Mouse (Mus musculus) limb, embryonic 11.5 days (tissue): ENCODE measurements around the gene Abcb5. TPM values are rescaled to one million over a fixed set of nuclear protein-coding genes. Genes with fewer than 3 reads are reported as not detected.

ENCODE experiments used
- ATAC-seq: fragments of 200-750 bp; cut with Nextera tagmentation; 2 replicates; pipeline ENCODE4 v1.8.0; 2017; ENCODE audit warnings: low read depth; ENCODE audit not compliant: insufficient number of reproducible peaks, low FRiP score, low TSS enrichment
- DNase-seq: peaks from one replicate; pipeline ENCODE4 v3.0.0-alpha.2; 2015; ENCODE audit warnings: low spot score
- H3K27ac ChIP-seq: fragments of 300-500 bp; sonication (generic); replicated peaks from 2 replicates; pipeline ENCODE4 v1.5.1; 2014; ENCODE audit warnings: low read depth, mild to moderate bottlenecking, low read length
- H3K27me3 ChIP-seq: fragments of 300-500 bp; sonication (generic); 2 replicates; pipeline ENCODE4 v1.6.1; 2014; ENCODE audit warnings: mild to moderate bottlenecking, low read length, mixed read lengths; ENCODE audit not compliant: control insufficient read depth, insufficient read depth
- H3K36me3 ChIP-seq: fragments of 300-500 bp; sonication (generic); 2 replicates; pipeline ENCODE4 v1.6.1; 2014; ENCODE audit warnings: mild to moderate bottlenecking, low read length, moderate library complexity, mixed read lengths; ENCODE audit not compliant: control insufficient read depth, insufficient read depth
- H3K4me1 ChIP-seq: fragments of 300-500 bp; sonication (generic); 2 replicates; pipeline ENCODE4 v1.6.1; 2014; ENCODE audit warnings: low read length, mixed read lengths; ENCODE audit not compliant: control insufficient read depth, insufficient read depth
- H3K4me2 ChIP-seq: fragments of 300-500 bp; sonication (generic); 2 replicates; pipeline ENCODE4 v1.6.1; 2014; ENCODE audit warnings: low read depth, mild to moderate bottlenecking, moderate library complexity; ENCODE audit not compliant: severe bottlenecking
- H3K4me3 ChIP-seq: fragments of 300-500 bp; sonication (generic); 2 replicates; pipeline ENCODE4 v1.5.1; 2014; ENCODE audit warnings: low read depth, low read length
- H3K9ac ChIP-seq: fragments of 300-500 bp; sonication (generic); 2 replicates; pipeline ENCODE4 v1.6.1; 2014; ENCODE audit warnings: mild to moderate bottlenecking, low read length
- H3K9me3 ChIP-seq: fragments of 300-500 bp; sonication (generic); 2 replicates; pipeline ENCODE4 v1.6.1; 2016; ENCODE audit warnings: low read length; ENCODE audit not compliant: control insufficient read depth
- WGBS: fragments of 180-500 bp; shearing (Covaris S2); extraction: QIAGEN DNeasy Blood & Tissue Kit; methylation state at CpG from one replicate; pipeline ENCODE4 v1.1.7; 2014; 5-methylcytosine and 5-hydroxymethylcytosine counted together
- polyA plus RNA-seq: library from polyadenylated mRNA; unstranded; fragments of >200 nt; fragmentation: Nextera tagmentation; extraction: Ambion mirVana; gene quantifications from 2 replicates; pipeline ENCODE4 v1.2.1, GENCODE M21; 2014

Gene Abcb5
- polyA plus RNA-seq, 1 experiment from 2014 or later: not detected

- Histone ChIP-seq H3K9ac (no peak overlapping the region), H3K27me3 (peaks cover 63% of the 10 kb centered on the region), H3K4me1 (peaks cover 5% of the 10 kb centered on the region; the same call in 1 of the 2 replicates), H3K27ac (no peak overlapping the region), H3K4me2 (no peak overlapping the region), H3K36me3 (no peaks in the 10 kb centered on the region), H3K4me3 (no peak overlapping the region), H3K9me3 (no peaks in the 10 kb centered on the region)
- ATAC-seq (no peak), DNase-seq (peak; percentile 61)
- under 1% methylated on average over 15 of the region's 15 CpGs for WGBS
Observed at GRCm38 (mm10) chr12:118840301-118840700, 125.9 kb downstream of the Abcb5 start.

DNA sequence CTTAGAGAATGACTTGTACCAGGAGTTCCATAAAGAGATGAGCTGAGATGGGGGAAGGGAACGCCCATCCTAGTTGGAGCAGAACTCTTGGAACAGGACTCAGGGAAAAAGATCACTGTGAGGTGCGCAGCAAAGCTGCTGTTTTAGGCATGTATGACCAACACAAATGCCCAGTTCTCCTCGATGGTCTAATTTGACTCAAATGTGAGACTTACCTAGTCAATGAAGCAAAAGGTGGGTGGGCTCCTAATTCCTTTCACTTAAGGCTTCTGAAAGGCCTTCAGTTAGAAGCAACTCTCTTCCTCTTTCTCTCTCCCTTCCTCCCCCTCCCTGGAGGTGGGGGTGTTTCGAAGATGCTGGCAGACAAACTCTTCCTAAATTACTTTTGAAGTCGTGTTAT lies 126.8 kb downstream of the Abcb5 start:
- no peak for ATAC-seq
- H3K4me3 ChIP-seq: no peak overlapping the region
- H3K4me2 ChIP-seq: no peak overlapping the region
- peaks cover 5% of the 10 kb centered on the region; the same call in 1 of the 2 replicates for H3K4me1 ChIP-seq
- DNase-seq: no peak
- peaks cover 55% of the 10 kb centered on the region for H3K27me3 ChIP-seq
- no peaks in the 10 kb centered on the region for H3K36me3 ChIP-seq
- H3K27ac ChIP-seq: no peak overlapping the region
- 1% methylated on average over 5 of the region's 5 CpGs for WGBS
- H3K9me3 ChIP-seq: no peaks in the 10 kb centered on the region
- no peak overlapping the region for H3K9ac ChIP-seq

DNA sequence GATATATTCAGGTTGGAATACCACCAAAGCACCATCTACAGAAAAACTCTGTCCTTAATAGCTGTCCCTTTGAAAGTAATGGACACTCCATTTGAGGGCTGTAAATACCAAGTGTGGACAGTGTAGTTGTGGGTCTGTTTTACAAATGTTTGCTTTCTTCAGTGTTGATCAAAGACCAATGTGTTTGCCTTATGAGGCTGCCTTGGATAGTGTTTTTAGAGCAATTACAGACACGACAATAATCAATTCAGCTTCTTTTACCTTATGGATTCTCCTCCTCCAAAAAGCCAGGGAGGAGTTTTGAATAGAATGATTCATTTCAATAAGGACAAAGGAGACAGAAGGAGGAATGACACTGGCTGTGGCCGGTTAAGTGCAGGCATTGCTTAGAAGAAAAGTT lies 128.0 kb downstream of the Abcb5 start:
- no peak overlapping the region for H3K27ac ChIP-seq
- no peak overlapping the region for H3K4me2 ChIP-seq
- ATAC-seq (no peak), DNase-seq (no peak)
- WGBS: 3% methylated on average over 2 of the region's 2 CpGs
- H3K4me1 ChIP-seq: peaks cover 5% of the 10 kb centered on the region; the same call in 1 of the 2 replicates
- peaks cover 46% of the 10 kb centered on the region for H3K27me3 ChIP-seq
- no peaks in the 10 kb centered on the region for H3K36me3 ChIP-seq
- no peaks in the 10 kb centered on the region for H3K9me3 ChIP-seq
- no peak overlapping the region for H3K9ac ChIP-seq
- no peak overlapping the region for H3K4me3 ChIP-seq

- H3K27ac ChIP-seq: no peak overlapping the region
Observed at GRCm38 (mm10) chr12:118837361-118837760, 128.9 kb downstream of the Abcb5 start.

GRCm38 (mm10) chr12:118836411-118837341 lies 129.5 kb downstream of the Abcb5 start:
- peak overlapping the region; percentile 45 for H3K9ac ChIP-seq
- peaks cover 5% of the 10 kb centered on the region; the same call in 1 of the 2 replicates for H3K4me1 ChIP-seq
- peak; percentile 70 for DNase-seq

More at GRCm38 (mm10) chr12:118837361-118837760, 128.9 kb downstream of the Abcb5 start:
- 2% methylated on average over 11 of the region's 11 CpGs for WGBS
- Histone ChIP-seq H3K36me3 (no peaks in the 10 kb centered on the region), H3K4me2 (peak overlapping the region; percentile 96), H3K27me3 (peaks cover 39% of the 10 kb centered on the region), H3K9me3 (no peaks in the 10 kb centered on the region), H3K9ac (no peak overlapping the region), H3K4me1 (peaks cover 5% of the 10 kb centered on the region; the same call in 1 of the 2 replicates), H3K4me3 (peak overlapping the region; percentile 58)
- DNase-seq (no peak), ATAC-seq (no peak)

DNA sequence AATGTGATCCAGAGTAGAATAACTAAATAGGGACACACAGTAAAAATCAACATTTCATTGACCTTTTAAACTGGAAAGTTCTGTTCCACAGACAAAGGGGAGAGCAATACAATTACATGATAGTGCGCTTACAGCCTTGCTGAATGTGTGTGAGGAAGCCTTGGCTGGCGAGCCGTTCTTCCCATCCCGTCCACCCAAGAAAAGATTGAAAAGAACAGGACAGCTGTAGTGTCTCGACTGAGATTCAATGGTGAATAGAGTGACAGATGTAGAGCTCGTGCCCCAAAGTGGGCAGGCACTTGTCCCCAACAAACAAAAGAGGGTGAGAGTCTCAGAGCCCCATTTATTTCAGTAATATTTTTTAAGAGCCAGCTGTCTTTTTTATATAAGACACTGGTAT lies 136.3 kb downstream of the Abcb5 start:
- no peak overlapping the region for H3K27ac ChIP-seq
- no peak overlapping the region for H3K4me2 ChIP-seq
- WGBS: 88% methylated on average over 6 of the region's 6 CpGs
- no peak for ATAC-seq
- no peaks in the 10 kb centered on the region for H3K9me3 ChIP-seq
- H3K4me1 ChIP-seq: no peaks in the 10 kb centered on the region
- no peak overlapping the region for H3K9ac ChIP-seq
- no peak for DNase-seq
- H3K36me3 ChIP-seq: no peaks in the 10 kb centered on the region
- no peak overlapping the region for H3K4me3 ChIP-seq
- no peaks in the 10 kb centered on the region for H3K27me3 ChIP-seq

More at GRCm38 (mm10) chr12:118836411-118837341, 129.5 kb downstream of the Abcb5 start:
- Histone ChIP-seq H3K4me2 (peak overlapping the region; percentile 96), H3K4me3 (peak overlapping the region; percentile 58), H3K36me3 (no peaks in the 10 kb centered on the region), H3K27me3 (peaks cover 39% of the 10 kb centered on the region), H3K9me3 (no peaks in the 10 kb centered on the region), H3K27ac (no peak overlapping the region)
- whole genome bisulfite sequencing: under 1% methylated on average over 70 of the region's 72 CpGs
- peak; percentile 77 for ATAC-seq

Other genes with a start within 250 kb of the Abcb5 start
- 4.5 and 5.1 TPM in 2 replicates for gene Sp8, start 120.1 kb downstream of the Abcb5 start, polyA plus RNA-seq